Mouse (Mus musculus) liver, adult 2 months (tissue): ENCODE results near the gene Med19. TPM values are rescaled to one million over a fixed set of nuclear protein-coding genes. Genes with fewer than 3 reads are reported as not detected.

Experiments used
- DNase-seq: peaks from one replicate; pipeline ENCODE4 v3.0.0-alpha.2; 2011; ENCODE audit warnings: low read depth, low spot score; ENCODE audit errors: extremely low read depth
- H3K27ac ChIP-seq: fragments of 200-500 bp; replicated peaks from 2 replicates; pipeline ENCODE4 v1.5.1; 2012; ENCODE audit warnings: low read depth, mild to moderate bottlenecking, control low read depth, inconsistent platforms, low read length; ENCODE audit not compliant: insufficient read depth
- H3K27me3 ChIP-seq: fragments of 200-500 bp; 2 replicates; pipeline ENCODE4 v1.6.1; 2012; ENCODE audit warnings: mild to moderate bottlenecking, moderate library complexity, low read length, inconsistent platforms; ENCODE audit not compliant: control insufficient read depth, insufficient read depth
- H3K36me3 ChIP-seq: fragments of 200-500 bp; 2 replicates; pipeline ENCODE4 v1.6.1; 2012; ENCODE audit warnings: low read length, inconsistent platforms; ENCODE audit not compliant: control insufficient read depth, insufficient read depth
- H3K4me1 ChIP-seq: fragments of 200-500 bp; 2 replicates; pipeline ENCODE4 v1.6.1; 2011; ENCODE audit warnings: low read length; ENCODE audit not compliant: control insufficient read depth, insufficient read depth
- H3K4me3 ChIP-seq: fragments of 200-500 bp; 2 replicates; pipeline ENCODE4 v1.5.1; 2011; ENCODE audit warnings: low read depth, mild to moderate bottlenecking, control low read depth, low read length, moderate library complexity; ENCODE audit not compliant: insufficient read depth
- H3K79me2 ChIP-seq: fragments of 200-500 bp; 2 replicates; pipeline ENCODE4 v1.6.1; 2012; ENCODE audit warnings: inconsistent platforms, mild to moderate bottlenecking, low read length, moderate library complexity; ENCODE audit not compliant: control insufficient read depth, insufficient read depth
- H3K9ac ChIP-seq: fragments of 200-500 bp; 2 replicates; pipeline ENCODE4 v1.6.1; 2012; ENCODE audit warnings: low read depth, mild to moderate bottlenecking, control low read depth, inconsistent platforms, low read length
- CTCF ChIP-seq: fragments of 200-500 bp; IDR thresholded peaks from 2 replicates; pipeline ENCODE4 v1.5.1; 2011; ENCODE audit warnings: low read depth, low read length, control low read depth
- POLR2A ChIP-seq: fragments of 200-500 bp; IDR thresholded peaks from 2 replicates; pipeline ENCODE4 v1.6.1; 2011; ENCODE audit warnings: low read length, control low read depth; ENCODE audit not compliant: insufficient read depth; ENCODE audit errors: extremely low read depth
- WGBS: fragments of 180-500 bp; shearing (Covaris S2); methylation state at CpG from one replicate; pipeline ENCODE4 v1.1.7; 2018; 5-methylcytosine and 5-hydroxymethylcytosine counted together
- polyA plus RNA-seq: library from polyadenylated mRNA; depleted of rRNA; stranded (reverse); fragments of >200 nt; gene quantifications from 2 replicates; pipeline ENCODE4 v1.2.3, GENCODE M21; 2012; rRNA removed
- total RNA-seq: library from RNA; depleted of rRNA; stranded (reverse); fragments of >200 nt; gene quantifications from 2 replicates; pipeline ENCODE4 v1.2.3, GENCODE M21; 2014; rRNA removed

Med19 gene
- total RNA-seq (7.9 and 9.3 TPM in 2 replicates), polyA plus RNA-seq (5.5 and 5.6 TPM in 2 replicates)

DNA sequence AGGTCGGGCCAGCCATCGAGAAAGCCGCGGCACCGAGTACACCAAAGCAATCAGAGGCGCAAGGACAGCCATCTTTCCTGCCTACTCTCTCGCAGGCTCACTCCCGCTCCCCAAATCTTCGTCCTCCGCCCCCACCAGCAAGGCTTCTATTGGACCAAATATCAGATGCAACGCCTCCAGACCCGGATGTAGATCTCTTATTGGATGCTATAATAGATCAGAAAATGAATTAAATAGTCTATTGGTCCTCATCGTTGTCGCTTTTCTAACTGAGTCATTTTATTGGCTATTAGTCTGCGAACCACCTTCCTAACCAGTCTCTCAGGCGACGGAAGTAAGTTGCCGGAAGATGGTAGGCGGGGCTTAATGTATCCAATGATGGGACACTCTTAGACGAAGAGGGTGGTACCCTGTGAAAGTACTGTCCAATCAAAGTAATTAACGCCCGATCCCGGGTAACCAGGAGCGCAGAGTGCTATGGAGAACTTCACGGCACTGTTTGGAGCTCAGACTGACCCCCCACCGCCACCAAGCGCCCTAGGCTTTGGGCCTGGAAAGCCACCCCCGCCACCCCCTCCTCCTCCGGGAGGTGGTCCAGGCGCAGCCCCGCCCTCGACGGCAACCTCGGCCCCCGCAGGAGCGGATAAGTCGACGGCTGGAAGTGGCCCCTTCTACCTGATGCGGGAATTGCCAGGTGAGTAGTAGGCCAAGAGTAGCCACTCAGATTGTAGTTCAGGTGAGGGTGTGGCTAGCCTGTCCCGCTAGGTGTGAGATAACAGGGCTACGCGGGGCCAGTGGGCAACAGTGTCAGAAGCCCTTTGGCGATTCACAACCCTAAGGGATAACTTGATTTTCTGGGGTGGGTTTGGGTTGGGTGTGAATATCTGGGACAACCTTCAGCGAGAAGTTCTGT is at the start of gene Med19, which contains the start of gene Gm28635:
Gene Med19 (plus strand): TSS at position 435 of the 913 bp plus-strand sequence.
Gene Gm28635 (minus strand): TSS at position 74 of the 913 bp plus-strand sequence.
- Histone ChIP-seq H3K27ac (peak within 1 kb of the TSS; percentile 52), H3K4me1 (peaks cover 1% of the 10 kb centered on the region; the same call in 1 of the 2 replicates), H3K4me3 (peak within 1 kb of the TSS; percentile 98), H3K79me2 (peaks cover 6% of the 10 kb centered on the region; the same call in 1 of the 2 replicates), H3K27me3 (no peaks in the 10 kb centered on the region), H3K9ac (peak within 1 kb of the TSS; percentile 89), H3K36me3 (peaks cover 21% of the 10 kb centered on the region)
- DNase-seq = peak; percentile 100
- under 1% methylated on average over 44 of the region's 44 CpGs for WGBS
- TF ChIP-seq POLR2A (0 out of 2 replicates have a peak, but pooled peaks have one; percentile 36), CTCF (no peak)

GRCm38 (mm10) chr2:84632001-84632400 is 46.2 kb upstream of the Med19 start:
- 0 out of 2 replicates have a peak, but pooled peaks cover 2% of the 10 kb centered on the region for H3K36me3 ChIP-seq
- H3K4me3 ChIP-seq = no peak overlapping the region
- H3K4me1 ChIP-seq = peaks cover 45% of the 10 kb centered on the region
- peaks cover 41% of the 10 kb centered on the region; the same call in 1 of the 2 replicates for H3K79me2 ChIP-seq
- no peak for DNase-seq
- no peak overlapping the region for H3K9ac ChIP-seq
- H3K27me3 ChIP-seq = no peaks in the 10 kb centered on the region
- TF ChIP-seq POLR2A = no peak
- TF ChIP-seq CTCF = no peak
- WGBS = 93% methylated on average over 1 of the region's 1 CpGs
- H3K27ac ChIP-seq = peak overlapping the region; percentile 44

- no peak overlapping the region for H3K4me3 ChIP-seq
- H3K27ac ChIP-seq = peak overlapping the region; percentile 83
- no peak for TF ChIP-seq CTCF
- no peak for TF ChIP-seq POLR2A
- H3K27me3 ChIP-seq = no peaks in the 10 kb centered on the region
- H3K4me1 ChIP-seq = peaks cover 48% of the 10 kb centered on the region
- 2% methylated on average over 3 of the region's 3 CpGs for WGBS
- 0 out of 2 replicates have a peak, but pooled peaks cover 2% of the 10 kb centered on the region for H3K36me3 ChIP-seq
- H3K9ac ChIP-seq = no peak overlapping the region; the same call in 1 of the 2 replicates
- no peak for DNase-seq
- peaks cover 44% of the 10 kb centered on the region; the same call in 1 of the 2 replicates for H3K79me2 ChIP-seq
These were observed 45.2 kb upstream of the Med19 start for GRCm38 (mm10) chr2:84632999-84633398.

DNA sequence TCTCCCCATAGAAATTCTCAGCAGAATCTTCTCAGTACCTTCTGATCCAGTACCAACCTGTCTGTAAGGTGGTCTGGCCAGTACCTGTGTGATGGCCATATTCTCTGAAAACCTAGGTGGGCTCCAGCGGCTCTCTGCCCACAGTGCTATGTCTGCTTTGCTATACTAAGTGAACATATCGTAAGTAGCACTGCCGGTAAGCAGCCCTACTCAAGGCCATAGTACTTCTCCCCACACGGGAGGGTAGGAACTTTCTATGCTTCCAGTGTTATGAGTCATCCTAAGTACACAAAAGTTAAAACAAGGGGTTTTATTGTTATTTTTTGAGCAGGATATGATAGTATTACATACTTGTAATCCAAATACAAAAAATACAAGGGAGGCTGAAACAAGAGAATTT is 44.2 kb upstream of the Med19 start:
- H3K4me1 ChIP-seq = peaks cover 48% of the 10 kb centered on the region
- WGBS = 23% methylated on average over 4 of the region's 4 CpGs
- no peaks in the 10 kb centered on the region for H3K27me3 ChIP-seq
- no peak for DNase-seq
- peaks cover 44% of the 10 kb centered on the region; the same call in 1 of the 2 replicates for H3K79me2 ChIP-seq
- H3K4me3 ChIP-seq = no peak overlapping the region
- H3K27ac ChIP-seq = peak overlapping the region; percentile 99
- H3K36me3 ChIP-seq = 0 out of 2 replicates have a peak, but pooled peaks cover 2% of the 10 kb centered on the region
- TF ChIP-seq CTCF = no peak
- TF ChIP-seq POLR2A = no peak
- H3K9ac ChIP-seq = no peak overlapping the region; the same call in 1 of the 2 replicates

DNA sequence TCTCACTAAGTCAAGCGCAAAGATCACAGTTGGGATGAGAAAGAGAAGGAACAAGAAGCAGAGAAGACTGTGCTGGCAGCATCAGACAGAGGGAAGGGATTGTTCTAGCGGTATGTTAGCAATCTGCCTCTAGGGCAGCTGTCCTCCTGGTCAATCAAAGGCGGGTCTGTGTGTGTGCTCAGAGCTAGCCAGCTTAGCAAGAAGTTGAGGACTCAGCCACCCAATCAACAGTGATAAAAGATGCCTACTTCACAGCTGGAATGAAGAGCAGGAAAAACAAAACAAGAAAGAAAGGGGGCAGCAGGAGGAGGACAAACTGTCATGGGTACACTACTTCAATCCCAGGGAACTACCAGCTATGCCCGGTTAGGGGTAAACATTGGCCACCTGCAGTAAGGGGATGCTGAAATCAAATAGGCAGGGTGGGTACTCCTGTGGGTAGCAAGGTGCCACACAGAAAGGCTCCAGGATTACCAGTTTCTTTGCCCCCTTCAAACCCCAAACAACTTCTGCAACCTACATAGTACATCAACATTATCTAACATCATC is 43.2 kb upstream of the Med19 start:
- no peak for TF ChIP-seq CTCF
- no peak for TF ChIP-seq POLR2A
- Histone ChIP-seq H3K4me3 (no peak overlapping the region), H3K27ac (peak overlapping the region; percentile 99), H3K27me3 (no peaks in the 10 kb centered on the region), H3K36me3 (no peaks in the 10 kb centered on the region), H3K79me2 (peaks cover 44% of the 10 kb centered on the region; the same call in 1 of the 2 replicates), H3K9ac (peak overlapping the region; percentile 40; the same call in 1 of the 2 replicates), H3K4me1 (peaks cover 48% of the 10 kb centered on the region)
- DNase-seq = peak; percentile 60
- 9% methylated on average over 4 of the region's 4 CpGs for WGBS
